Mouse (Mus musculus): ENCODE results near the gene C1qb.

Gene C1qb

GRCm38 (mm10) chr4:136886101-136886500, at the start of gene C1qb:
Gene C1qb (minus strand): TSS chr4:136886187.
- DNase-seq (ENCODE audit: extremely low spot score, low spot score): no peak

- DNase-seq (ENCODE audit: extremely low spot score, low spot score): no peak
Observed at GRCm38 (mm10) chr4:136934746-136935613, 49.0 kb upstream of the C1qb start.

GRCm38 (mm10) chr4:136930474-136930873, 44.5 kb upstream of the C1qb start:
- no peak for DNase-seq (ENCODE audit: extremely low spot score, low spot score)

GRCm38 (mm10) chr4:136928928-136929327, 42.9 kb upstream of the C1qb start:
- peak; percentile 40 for DNase-seq (ENCODE audit: extremely low spot score, low spot score)

- no peak for DNase-seq (ENCODE audit: extremely low spot score, low spot score)
Observed at GRCm38 (mm10) chr4:136925804-136926203, 39.8 kb upstream of the C1qb start.

GRCm38 (mm10) chr4:136924529-136924928, 38.5 kb upstream of the C1qb start:
- DNase-seq (ENCODE audit: extremely low spot score, low spot score): peak; percentile 81

GRCm38 (mm10) chr4:136919526-136919925, 33.5 kb upstream of the C1qb start:
- no peak for DNase-seq (ENCODE audit: extremely low spot score, low spot score)

- no peak for DNase-seq (ENCODE audit: extremely low spot score, low spot score)
Observed at GRCm38 (mm10) chr4:136918834-136919233, 32.8 kb upstream of the C1qb start.

GRCm38 (mm10) chr4:136917165-136917524, 31.2 kb upstream of the C1qb start:
- no peak for DNase-seq (ENCODE audit: extremely low spot score, low spot score)

- no peak for DNase-seq (ENCODE audit: extremely low spot score, low spot score)
Observed at GRCm38 (mm10) chr4:136916359-136917164, 30.6 kb upstream of the C1qb start.

- DNase-seq (ENCODE audit: extremely low spot score, low spot score): no peak
Observed at GRCm38 (mm10) chr4:136912841-136913240, 26.9 kb upstream of the C1qb start.

- no peak for DNase-seq (ENCODE audit: extremely low spot score, low spot score)
Observed at GRCm38 (mm10) chr4:136911804-136912203, 25.8 kb upstream of the C1qb start.

GRCm38 (mm10) chr4:136911211-136911646, 25.2 kb upstream of the C1qb start:
- DNase-seq (ENCODE audit: extremely low spot score, low spot score): no peak

GRCm38 (mm10) chr4:136907809-136908208, 21.8 kb upstream of the C1qb start:
- no peak for DNase-seq (ENCODE audit: extremely low spot score, low spot score)

GRCm38 (mm10) chr4:136907033-136907432, 21.0 kb upstream of the C1qb start:
- peak; percentile 59 for DNase-seq (ENCODE audit: extremely low spot score, low spot score)

GRCm38 (mm10) chr4:136904767-136905539, 19.0 kb upstream of the C1qb start:
- no peak for DNase-seq (ENCODE audit: extremely low spot score, low spot score)

- DNase-seq (ENCODE audit: extremely low spot score, low spot score): no peak
Observed at GRCm38 (mm10) chr4:136899154-136899553, 13.2 kb upstream of the C1qb start.

- DNase-seq (ENCODE audit: extremely low spot score, low spot score): no peak
Observed at GRCm38 (mm10) chr4:136898637-136899036, 12.7 kb upstream of the C1qb start, which contains the start of gene C1qa. Gene C1qa (minus strand): TSS chr4:136898803.

- no peak for DNase-seq (ENCODE audit: extremely low spot score, low spot score)
Observed at GRCm38 (mm10) chr4:136898084-136898598, 12.2 kb upstream of the C1qb start.

- DNase-seq (ENCODE audit: extremely low spot score, low spot score): no peak
Observed at GRCm38 (mm10) chr4:136896461-136896860, 10.5 kb upstream of the C1qb start.

- no peak for DNase-seq (ENCODE audit: extremely low spot score, low spot score)
Observed at GRCm38 (mm10) chr4:136895861-136896260, 9.9 kb upstream of the C1qb start.

All from neural tube, embryonic 10.5 days (tissue).